Mouse (Mus musculus) lung, postnatal 0 days (tissue): ENCODE results near the gene Thsd7b.

Experiments used
- CTCF ChIP-seq: IDR thresholded peaks from 2 replicates; pipeline ENCODE4 v1.5.1; 2016; ENCODE audit warnings: antibody characterized with exemption, mild to moderate bottlenecking
- EP300 ChIP-seq: IDR thresholded peaks from 2 replicates; pipeline ENCODE4 v1.6.1; 2016; ENCODE audit warnings: antibody characterized with exemption, mild to moderate bottlenecking, control low read depth

DNA sequence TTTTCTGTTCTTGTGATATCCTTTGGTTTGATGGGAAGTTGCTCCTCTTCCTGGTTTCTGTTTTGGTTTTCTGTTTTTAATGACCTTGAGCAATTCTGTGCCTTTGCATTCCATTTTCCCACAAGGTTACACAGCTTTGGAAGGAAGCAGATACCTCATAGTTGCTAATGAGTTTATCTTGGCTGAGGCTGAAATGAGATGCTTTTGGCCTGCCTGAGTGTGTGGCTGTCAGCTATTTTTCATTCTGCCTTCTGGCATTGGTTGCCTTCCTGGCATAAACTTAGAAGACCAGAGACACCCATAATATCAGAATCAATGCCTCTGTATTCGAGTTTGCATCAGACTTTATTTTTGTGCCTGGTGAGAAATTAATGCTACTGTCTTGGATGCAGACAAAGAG lies 614.8 kb downstream of the Thsd7b start:
- no peak for TF ChIP-seq EP300
- no peak for TF ChIP-seq CTCF
